Comparison of ENCODE assay signal across 8 mouse cellular contexts in genomic region chr10:80433513-80434232, GRCm38 (mm10). TPM values are rescaled to one million over a fixed set of nuclear protein-coding genes. Genes with fewer than 3 reads are reported as not detected.
A peak's percentile ranks its signal among the peaks of the same experiment; 100 is the strongest.
DNase-seq lines count a peak whose midpoint lies in the region; ATAC-seq lines count a peak whose summit lies in the region.

Tcf3 (minus strand) TSS chr10:80433647.

- peaks cover 14% of the 10 kb centered on the region for H3K36me3 ChIP-seq in hindbrain, embryonic 16.5 days (ENCODE audit: control insufficient read depth, insufficient read depth, low read length)
- no peaks in the 10 kb centered on the region for H3K36me3 ChIP-seq in macrophage (ENCODE audit: inconsistent target)

- peak within 1 kb of the TSS; percentile 97 for H3K9ac ChIP-seq in hindbrain, embryonic 16.5 days (ENCODE audit: low read depth, low read length)

- H3K4me1 ChIP-seq in hindbrain, embryonic 16.5 days (ENCODE audit: control insufficient read depth, insufficient read depth, low read depth, low read length), result peaks cover 19% of the 10 kb centered on the region

- no peaks in the 10 kb centered on the region for H3K9me3 ChIP-seq in hindbrain, embryonic 16.5 days (ENCODE audit: control insufficient read depth, low read length)

- peak; percentile 93 for DNase-seq in WW6 (ENCODE audit: low read depth, low spot score)
- peak; percentile 84 to 91 for DNase-seq in cerebellum, postnatal 4 days (ENCODE audit: low spot score in 2 of 2)
- DNase-seq in gastrocnemius, adult 18-20 months (ENCODE audit: low spot score), result peak; percentile 96
- peak; percentile 93 to 96 for DNase-seq in left cerebral cortex, adult 18-20 months (ENCODE audit: low spot score in 2 of 2)
- DNase-seq in right cerebral cortex, adult 18-20 months, result peak; percentile 97
- DNase-seq in urinary bladder, postnatal 10 days (ENCODE audit: low spot score), result peak; percentile 82

- H3K4me2 ChIP-seq in hindbrain, embryonic 16.5 days (ENCODE audit: low read length), result peak within 1 kb of the TSS; percentile 79

- H3K27me3 ChIP-seq in hindbrain, embryonic 16.5 days (replicated peaks; ENCODE audit: control insufficient read depth, insufficient read depth, low read length), result no peaks in the 10 kb centered on the region

- ATAC-seq in hindbrain, embryonic 16.5 days, result peak; percentile 96

- WGBS in hindbrain, embryonic 16.5 days, result 1% methylated on average over 43 of the region's 61 CpGs
- WGBS in macrophage (ENCODE audit: missing documents), result under 1% methylated on average over 45 of the region's 61 CpGs

- H3K4me3 ChIP-seq in hindbrain, embryonic 16.5 days (ENCODE audit: low read length), result peak within 1 kb of the TSS; percentile 91
- peak within 1 kb of the TSS; percentile 42 for H3K4me3 ChIP-seq in macrophage (ENCODE audit: inconsistent target)

- H3K79me2 ChIP-seq in macrophage (ENCODE audit: inconsistent target), result peaks cover 16% of the 10 kb centered on the region; the same call in 1 of the 2 replicates

- H3K27ac ChIP-seq in hindbrain, embryonic 16.5 days (ENCODE audit: low read depth, low read length), result peak within 1 kb of the TSS; percentile 97
- peak within 1 kb of the TSS; percentile 93 for H3K27ac ChIP-seq in macrophage

RNA-seq across cellular contexts. Expression of gene Tcf3, which starts in this region (rescaled TPM):
- total RNA-seq in gastrocnemius, adult 18-20 months (2021), result 10 to 100 TPM; 11.2 to 11.3 TPM
- 32.5 and 45.3 TPM in 2 replicates for polyA plus RNA-seq in hindbrain, embryonic 16.5 days (2015; fragmentation: Nextera tagmentation; extraction: Ambion mirVana)
- total RNA-seq in left cerebral cortex, adult 18-20 months (2021), result 10 to 100 TPM; 25.4 to 29.8 TPM
- total RNA-seq in macrophage (2018; cell fraction: chromatin; rRNA removed), result 10 to 100 TPM in 25 of 26 experiments, 1 to 10 TPM in 1; 9.6 to 64.6 (median 34.5) TPM
- 10 to 100 TPM; 10.5 to 23.1 (median 17.3) TPM for total RNA-seq in macrophage (2018; cell fraction: cytosol; rRNA removed)
- 10 to 100 TPM in 23 of 26 experiments, 1 to 10 TPM in 3; 7.5 to 36.9 (median 16.6) TPM for total RNA-seq in macrophage (2018; cell fraction: nucleus; rRNA removed)
- 9.2 to 21.5 TPM (median 17.0 TPM) in 3 replicates for polyA plus RNA-seq in macrophage (2018)

Comparison
In these comparisons a context has a peak if more than half of its experiments do, and no peak if none do; other contexts are left out.
1. Peak in every context shown above with its lines: DNase-seq, ATAC-seq, H3K4me3 ChIP-seq and H3K27ac ChIP-seq.